Mouse (Mus musculus): ENCODE data around the gene Ankrd24. TPM values are rescaled to one million over a fixed set of nuclear protein-coding genes. Genes with fewer than 3 reads are reported as not detected.
A peak's percentile ranks its signal among the peaks of the same experiment; 100 is the strongest.
"Not testable (repeated sequence)": the region's sequence is repeated elsewhere in the genome, so short reads cannot be mapped to it uniquely, and the experiment has no call there.

Gene Ankrd24
- polyA plus RNA-seq, 1 experiment from 2014 or later: 5.2 TPM

DNA sequence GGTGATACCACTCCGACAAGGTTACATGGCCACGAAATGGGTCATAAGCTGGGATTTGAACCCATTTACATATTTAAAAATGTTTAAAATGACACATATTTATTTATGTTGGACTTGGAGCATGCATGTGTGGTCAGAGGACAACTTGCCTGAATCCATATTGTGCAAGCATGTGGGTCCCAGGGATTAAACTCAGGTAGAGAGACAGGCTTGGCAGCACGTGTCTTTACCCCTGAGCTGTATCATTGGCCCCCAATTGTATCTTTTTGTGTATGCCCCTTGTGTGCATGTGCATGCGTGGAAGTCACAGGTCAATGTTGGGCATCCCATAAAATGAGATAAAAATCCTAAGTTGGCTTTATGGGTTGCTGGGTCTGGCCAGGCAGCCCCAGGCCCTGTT lies 17.1 kb downstream of the Ankrd24 start:
- H3K4me2 ChIP-seq (ENCODE audit: low read length): no peak overlapping the region
- H3K27ac ChIP-seq (ENCODE audit: low read depth, low read length): no peak overlapping the region
- ATAC-seq (no peak), DNase-seq (ENCODE audit: low spot score) (no peak)
- H3K4me3 ChIP-seq (ENCODE audit: low read depth, low read length): no peak overlapping the region
- no peaks in the 10 kb centered on the region for H3K36me3 ChIP-seq (ENCODE audit: control insufficient read depth, insufficient read depth, low read length)
- no peaks in the 10 kb centered on the region for H3K9me3 ChIP-seq (replicated peaks; ENCODE audit: control insufficient read depth, low read length)
- peaks cover 13% of the 10 kb centered on the region for H3K4me1 ChIP-seq (ENCODE audit: control insufficient read depth, insufficient read depth, low read length)
- no peak overlapping the region for H3K9ac ChIP-seq (ENCODE audit: low read length)
- WGBS: 84% methylated on average over 4 of the region's 4 CpGs
- H3K27me3 ChIP-seq (replicated peaks; ENCODE audit: control insufficient read depth, insufficient read depth, low read length): no peaks in the 10 kb centered on the region

DNA sequence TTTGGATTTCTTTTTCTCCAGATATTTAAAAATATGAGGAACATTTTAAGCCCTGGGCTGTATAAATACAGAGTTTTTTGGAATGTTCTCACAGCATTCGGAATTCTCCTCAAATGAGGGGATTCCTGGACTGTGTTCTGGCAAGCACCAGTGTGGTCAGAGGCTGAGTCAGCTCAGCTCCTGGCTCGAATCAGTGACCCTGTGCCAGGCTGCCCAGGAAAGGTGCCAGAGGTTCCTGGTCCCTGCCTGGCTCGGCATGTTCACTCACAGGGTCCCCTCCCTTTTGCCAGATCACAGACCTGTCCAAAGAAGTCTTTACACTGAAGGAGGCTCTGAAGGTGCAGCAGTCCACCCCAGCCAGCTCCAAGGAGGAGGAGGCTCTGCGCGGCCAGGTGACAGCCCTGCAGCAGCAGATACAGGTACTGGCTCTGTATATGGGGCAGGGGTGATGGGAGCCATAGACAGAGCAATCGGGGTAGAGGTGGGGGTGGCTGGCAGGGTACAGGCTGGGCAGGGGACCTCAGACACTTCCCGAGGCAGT lies 17.7 kb downstream of the Ankrd24 start:
- H3K27ac ChIP-seq (ENCODE audit: low read depth, low read length): no peak overlapping the region
- no peaks in the 10 kb centered on the region for H3K36me3 ChIP-seq (ENCODE audit: control insufficient read depth, insufficient read depth, low read length)
- H3K27me3 ChIP-seq (replicated peaks; ENCODE audit: control insufficient read depth, insufficient read depth, low read length): no peaks in the 10 kb centered on the region
- DNase-seq (ENCODE audit: low spot score) (no peak), ATAC-seq (no peak)
- H3K4me3 ChIP-seq (ENCODE audit: low read depth, low read length): no peak overlapping the region
- H3K4me2 ChIP-seq (ENCODE audit: low read length): no peak overlapping the region
- H3K9me3 ChIP-seq (replicated peaks; ENCODE audit: control insufficient read depth, low read length): 0 out of 2 replicates have a peak, but pooled peaks cover 4% of the 10 kb centered on the region
- 78% methylated on average over 7 of the region's 7 CpGs for WGBS
- H3K4me1 ChIP-seq (ENCODE audit: control insufficient read depth, insufficient read depth, low read length): peaks cover 13% of the 10 kb centered on the region
- no peak overlapping the region for H3K9ac ChIP-seq (ENCODE audit: low read length)

DNA sequence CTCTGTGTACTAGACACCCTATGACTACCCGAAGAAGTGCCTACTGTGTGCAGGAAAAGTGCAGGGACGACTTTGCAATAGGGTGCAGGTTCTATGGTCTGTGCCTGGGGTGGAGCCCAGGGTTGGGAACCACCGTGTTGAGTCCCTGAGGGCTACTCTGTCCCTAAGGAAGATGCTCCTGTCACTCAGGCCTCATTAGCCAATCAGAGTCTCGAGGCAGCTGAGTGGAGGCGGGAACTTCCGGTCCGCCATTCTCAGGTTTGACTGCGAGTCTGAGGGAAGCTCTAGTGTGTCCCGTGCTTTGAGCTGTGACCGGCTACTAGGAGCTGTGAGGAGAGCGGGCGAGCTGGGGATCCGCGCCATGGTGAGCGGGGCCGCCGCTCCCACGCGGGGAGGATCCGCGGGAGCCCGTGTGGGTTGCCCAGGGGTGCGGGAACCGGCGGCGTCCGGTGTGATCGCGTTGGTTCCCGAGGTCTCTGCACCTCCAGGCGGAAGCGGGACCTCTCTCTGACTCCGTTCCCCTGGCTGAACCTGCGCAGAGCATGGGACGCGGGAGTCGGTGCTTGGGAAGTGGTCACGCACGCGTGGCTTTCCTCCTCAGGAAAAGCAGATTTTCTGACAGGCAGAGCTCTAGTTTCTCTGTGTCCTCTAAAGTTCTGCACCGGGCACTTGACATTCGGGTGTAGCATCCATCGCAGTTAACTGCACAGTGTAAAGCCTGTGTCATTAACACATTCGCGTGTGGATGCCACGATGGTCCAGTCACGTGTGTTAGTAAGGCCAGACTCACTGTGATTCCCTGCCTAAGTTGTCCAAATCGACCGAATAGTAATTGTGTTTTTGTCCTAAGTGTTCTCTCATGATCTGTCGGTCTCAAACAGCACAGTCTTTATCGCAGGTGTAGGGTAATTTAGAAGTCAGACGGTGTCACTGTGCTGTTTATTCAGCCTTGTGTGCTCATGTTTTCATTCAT lies 20.7 kb downstream of the Ankrd24 start, which contains the start of gene Gm10778:
Gene Gm10778 (plus strand): TSS at position 257 of the 973 bp plus-strand sequence.
- Histone ChIP-seq H3K9ac (ENCODE audit: low read length) (peak within 1 kb of the TSS; percentile 63), H3K27ac (ENCODE audit: low read depth, low read length) (peak within 1 kb of the TSS; percentile 58; the same call in 1 of the 2 replicates), H3K4me2 (ENCODE audit: low read length) (peak within 1 kb of the TSS; percentile 55), H3K4me3 (ENCODE audit: low read depth, low read length) (peak within 1 kb of the TSS; percentile 45)
- ATAC-seq (peak; percentile 97), DNase-seq (ENCODE audit: low spot score) (peak; percentile 96)
- H3K4me1 ChIP-seq (ENCODE audit: control insufficient read depth, insufficient read depth, low read length); H3K36me3 ChIP-seq (ENCODE audit: control insufficient read depth, insufficient read depth, low read length); H3K27me3 ChIP-seq (replicated peaks; ENCODE audit: control insufficient read depth, insufficient read depth, low read length); H3K9me3 ChIP-seq (replicated peaks; ENCODE audit: control insufficient read depth, low read length): not testable (repeated sequence)
- 4% methylated on average over 29 of the region's 52 CpGs for WGBS

DNA sequence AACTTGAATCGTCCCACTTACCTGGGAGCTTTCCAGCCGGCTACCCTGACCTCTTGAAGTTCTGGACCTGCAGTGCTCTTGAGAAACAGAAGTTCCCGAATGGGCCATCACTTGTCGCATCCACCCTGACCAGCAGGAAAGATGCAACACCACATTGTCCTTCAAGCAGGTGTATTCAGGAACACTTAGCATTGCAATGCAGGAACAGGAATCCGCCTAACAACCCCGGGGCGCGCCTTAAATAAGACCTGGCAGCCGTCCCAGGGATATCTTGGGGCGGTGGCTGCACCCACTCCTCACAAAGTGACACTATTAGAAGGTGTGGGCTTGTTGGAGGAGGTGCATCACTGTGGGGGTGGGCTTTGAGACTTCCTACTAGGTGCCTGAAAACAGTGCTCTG lies 26.8 kb downstream of the Ankrd24 start:
- H3K36me3 ChIP-seq (ENCODE audit: control insufficient read depth, insufficient read depth, low read length): peaks cover 3% of the 10 kb centered on the region; the same call in 1 of the 2 replicates
- 98% methylated on average over 10 of the region's 10 CpGs for WGBS
- ATAC-seq: no peak
- no peak overlapping the region for H3K27ac ChIP-seq (ENCODE audit: low read depth, low read length)
- H3K4me1 ChIP-seq (ENCODE audit: control insufficient read depth, insufficient read depth, low read length): no peaks in the 10 kb centered on the region
- no peak overlapping the region for H3K4me3 ChIP-seq (ENCODE audit: low read depth, low read length)
- H3K9ac ChIP-seq (ENCODE audit: low read length): no peak overlapping the region
- no peak for DNase-seq (ENCODE audit: low spot score)
- H3K4me2 ChIP-seq (ENCODE audit: low read length): no peak overlapping the region
- no peaks in the 10 kb centered on the region for H3K27me3 ChIP-seq (replicated peaks; ENCODE audit: control insufficient read depth, insufficient read depth, low read length)
- H3K9me3 ChIP-seq (replicated peaks; ENCODE audit: control insufficient read depth, low read length): peaks cover 42% of the 10 kb centered on the region

DNA sequence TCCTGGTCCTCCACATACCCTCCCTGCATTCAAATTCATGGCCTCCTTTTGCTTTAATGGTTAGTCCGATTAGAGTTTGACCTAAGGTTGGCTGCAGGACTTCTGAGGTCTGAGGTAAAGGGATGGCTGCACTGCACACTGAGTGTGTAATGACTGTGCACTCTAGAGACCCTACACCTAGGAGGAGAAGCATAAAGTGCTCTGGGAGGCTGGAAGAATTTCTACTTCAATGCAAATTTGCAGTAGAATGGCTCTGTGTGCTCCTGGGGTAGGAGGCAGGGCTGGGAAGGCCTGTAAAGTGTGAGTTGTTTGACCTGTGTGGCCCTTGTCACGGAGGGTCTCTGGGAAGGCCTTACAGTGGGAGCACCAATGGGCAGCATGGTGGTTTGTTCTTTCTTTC lies 27.8 kb downstream of the Ankrd24 start:
- H3K9me3 ChIP-seq (replicated peaks; ENCODE audit: control insufficient read depth, low read length): peaks cover 42% of the 10 kb centered on the region
- WGBS: 100% methylated on average over 2 of the region's 2 CpGs

DNA sequence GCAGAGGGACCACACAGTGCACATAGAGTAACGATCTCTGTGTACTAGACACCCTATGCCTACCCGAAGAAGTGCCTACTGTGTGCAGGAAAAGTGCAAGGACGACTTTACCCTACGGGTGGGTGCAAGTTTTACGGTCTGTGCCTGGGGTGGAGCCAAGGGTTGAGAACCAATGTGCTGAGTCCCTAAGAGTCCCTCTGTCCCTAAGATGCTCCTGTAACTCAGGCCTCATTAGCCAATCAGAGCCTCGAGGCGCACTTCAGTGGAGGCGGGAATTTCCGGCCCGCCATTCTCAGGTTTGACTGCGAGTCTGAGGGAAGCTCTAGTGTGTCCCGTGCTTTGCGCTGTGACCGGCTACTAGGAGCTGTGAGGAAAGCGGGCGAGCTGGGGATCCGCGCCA lies 58.8 kb downstream of the Ankrd24 start:
- not testable (repeated sequence) for DNase-seq (ENCODE audit: low spot score); H3K27ac ChIP-seq (ENCODE audit: low read depth, low read length); H3K9me3 ChIP-seq (replicated peaks; ENCODE audit: control insufficient read depth, low read length); ATAC-seq; H3K27me3 ChIP-seq (replicated peaks; ENCODE audit: control insufficient read depth, insufficient read depth, low read length); H3K4me2 ChIP-seq (ENCODE audit: low read length); H3K4me1 ChIP-seq (ENCODE audit: control insufficient read depth, insufficient read depth, low read length); H3K9ac ChIP-seq (ENCODE audit: low read length); H3K36me3 ChIP-seq (ENCODE audit: control insufficient read depth, insufficient read depth, low read length); H3K4me3 ChIP-seq (ENCODE audit: low read depth, low read length)
- WGBS: no CpG with 5 or more reads among the region's 18 CpGs

More for the DNA sequence above, 27.8 kb downstream of the Ankrd24 start:
- Histone ChIP-seq H3K27me3 (replicated peaks; ENCODE audit: control insufficient read depth, insufficient read depth, low read length) (no peaks in the 10 kb centered on the region), H3K27ac (ENCODE audit: low read depth, low read length) (no peak overlapping the region), H3K4me2 (ENCODE audit: low read length) (no peak overlapping the region), H3K36me3 (ENCODE audit: control insufficient read depth, insufficient read depth, low read length) (peaks cover 3% of the 10 kb centered on the region; the same call in 1 of the 2 replicates), H3K9ac (ENCODE audit: low read length) (no peak overlapping the region), H3K4me3 (ENCODE audit: low read depth, low read length) (no peak overlapping the region), H3K4me1 (ENCODE audit: control insufficient read depth, insufficient read depth, low read length) (no peaks in the 10 kb centered on the region)
- DNase-seq (ENCODE audit: low spot score): no peak
- no peak for ATAC-seq

Other genes starting within 250 kb of the Ankrd24 start
- gene Dohh, start 244.1 kb upstream of the Ankrd24 start, polyA plus RNA-seq (2014; fragmentation: Nextera tagmentation; extraction: Ambion mirVana): 78.7 and 78.8 TPM in 2 replicates
- gene Gm48551, start 244.1 kb upstream of the Ankrd24 start, polyA plus RNA-seq (2014; fragmentation: Nextera tagmentation; extraction: Ambion mirVana): 3.6 and 4.8 TPM in 2 replicates
- gene Gm48552, start 239.5 kb upstream of the Ankrd24 start, polyA plus RNA-seq (2014; fragmentation: Nextera tagmentation; extraction: Ambion mirVana): 0.65 and 0.69 TPM in 2 replicates
- 1.5 and 2.0 TPM in 2 replicates for gene Smim24, start 235.5 kb upstream of the Ankrd24 start, polyA plus RNA-seq (2014; fragmentation: Nextera tagmentation; extraction: Ambion mirVana)
- gene Nfic, start 172.9 kb upstream of the Ankrd24 start, polyA plus RNA-seq (2014; fragmentation: Nextera tagmentation; extraction: Ambion mirVana): 16.6 and 17.9 TPM in 2 replicates
- gene Celf5, start 145.8 kb upstream of the Ankrd24 start, polyA plus RNA-seq (2014; fragmentation: Nextera tagmentation; extraction: Ambion mirVana): 57.9 and 69.6 TPM in 2 replicates
- gene Ncln, start 132.1 kb upstream of the Ankrd24 start, polyA plus RNA-seq (2014; fragmentation: Nextera tagmentation; extraction: Ambion mirVana): 36.8 and 52.0 TPM in 2 replicates
- 0.26 and 0.53 TPM in 2 replicates for gene S1pr4, start 128.4 kb upstream of the Ankrd24 start, polyA plus RNA-seq (2014; fragmentation: Nextera tagmentation; extraction: Ambion mirVana)
- 0.90 and 1.2 TPM in 2 replicates for gene Gna15, start 104.3 kb upstream of the Ankrd24 start, polyA plus RNA-seq (2014; fragmentation: Nextera tagmentation; extraction: Ambion mirVana)
- gene Gna11, start 83.3 kb upstream of the Ankrd24 start, polyA plus RNA-seq (2014; fragmentation: Nextera tagmentation; extraction: Ambion mirVana): 97.6 and 98.9 TPM in 2 replicates
- gene Aes, start 69.1 kb upstream of the Ankrd24 start, polyA plus RNA-seq (2014; fragmentation: Nextera tagmentation; extraction: Ambion mirVana): 415 and 532 TPM in 2 replicates
- 12.0 and 17.2 TPM in 2 replicates for gene Tle2, start 54.0 kb upstream of the Ankrd24 start, polyA plus RNA-seq (2014; fragmentation: Nextera tagmentation; extraction: Ambion mirVana)
- 2.4 and 2.5 TPM in 2 replicates for gene Tle6, start 27.5 kb upstream of the Ankrd24 start, polyA plus RNA-seq (2014; fragmentation: Nextera tagmentation; extraction: Ambion mirVana)
- gene BC025920, start 22.3 kb upstream of the Ankrd24 start, polyA plus RNA-seq (2014; fragmentation: Nextera tagmentation; extraction: Ambion mirVana): 0.81 and 1.0 TPM in 2 replicates
- gene Sirt6, start 743 bp upstream of the Ankrd24 start, polyA plus RNA-seq (2014; fragmentation: Nextera tagmentation; extraction: Ambion mirVana): 46.0 and 47.4 TPM in 2 replicates
- 5.1 and 7.1 TPM in 2 replicates for gene Gm10778, start 20.5 kb downstream of the Ankrd24 start, polyA plus RNA-seq (2014; fragmentation: Nextera tagmentation; extraction: Ambion mirVana)
- 20.4 and 22.1 TPM in 2 replicates for gene Zfp433, start 76.3 kb downstream of the Ankrd24 start, polyA plus RNA-seq (2014; fragmentation: Nextera tagmentation; extraction: Ambion mirVana)
- gene Gm3055, start 142.6 kb downstream of the Ankrd24 start, polyA plus RNA-seq (2014; fragmentation: Nextera tagmentation; extraction: Ambion mirVana): 20.4 and 26.3 TPM in 2 replicates
- gene Gm4767, start 183.6 kb downstream of the Ankrd24 start, polyA plus RNA-seq (2014; fragmentation: Nextera tagmentation; extraction: Ambion mirVana): 3.1 and 4.8 TPM in 2 replicates
- gene Gm32687, start 235.4 kb downstream of the Ankrd24 start, polyA plus RNA-seq (2014; fragmentation: Nextera tagmentation; extraction: Ambion mirVana): 12.8 and 15.7 TPM in 2 replicates

All from forebrain, embryonic 14.5 days (tissue).